Mouse (Mus musculus) thymus, adult 2 months (tissue): ENCODE results near the gene Zmiz1. TPM values are rescaled to one million over a fixed set of nuclear protein-coding genes. Genes with fewer than 3 reads are reported as not detected.

Experiments
- DNase-seq: peaks from one replicate; pipeline ENCODE4 v3.0.0; 2021
- H3K27ac ChIP-seq: fragments of 200-500 bp; 2 replicates; pipeline ENCODE4 v1.5.1; 2012; ENCODE audit warnings: low read length, control low read depth; ENCODE audit not compliant: control insufficient read depth, insufficient read depth
- H3K27me3 ChIP-seq: fragments of 200-500 bp; 2 replicates; pipeline ENCODE4 v1.6.1; 2012; ENCODE audit warnings: mild to moderate bottlenecking, low read length, moderate library complexity, mixed read lengths; ENCODE audit not compliant: control insufficient read depth, insufficient read depth
- H3K36me3 ChIP-seq: fragments of 200-500 bp; 2 replicates; pipeline ENCODE4 v1.6.1; 2012; ENCODE audit warnings: mild to moderate bottlenecking, low read length, moderate library complexity; ENCODE audit not compliant: control insufficient read depth, insufficient read depth
- H3K4me1 ChIP-seq: fragments of 200-500 bp; replicated peaks from 2 replicates; pipeline ENCODE4 v1.6.1; 2012; ENCODE audit warnings: low read length; ENCODE audit not compliant: control insufficient read depth, insufficient read depth
- H3K4me3 ChIP-seq: fragments of 200-500 bp; 2 replicates; pipeline ENCODE4 v1.5.1; 2012; ENCODE audit warnings: mild to moderate bottlenecking, low read length, control low read depth, moderate library complexity; ENCODE audit not compliant: control insufficient read depth, insufficient read depth
- CTCF ChIP-seq: fragments of 200-500 bp; IDR thresholded peaks from 2 replicates; pipeline ENCODE4 v1.5.1; 2012; ENCODE audit warnings: mild to moderate bottlenecking, control low read depth, low read length, moderate library complexity, borderline replicate concordance; ENCODE audit not compliant: control insufficient read depth, poor library complexity, insufficient read depth; ENCODE audit errors: extremely low read depth
- POLR2A ChIP-seq: fragments of 200-500 bp; IDR thresholded peaks from 2 replicates; pipeline ENCODE4 v1.6.1; 2012; ENCODE audit warnings: mild to moderate bottlenecking, low read length, control low read depth, moderate library complexity; ENCODE audit not compliant: control insufficient read depth, poor library complexity, insufficient read depth; ENCODE audit errors: extremely low read depth
- WGBS: fragments of 180-500 bp; shearing (Covaris S2); methylation state at CpG from one replicate; pipeline ENCODE4 v1.1.7; 2018; 5-methylcytosine and 5-hydroxymethylcytosine counted together
- polyA plus RNA-seq: library from polyadenylated mRNA; depleted of rRNA; stranded (reverse); fragments of >200 nt; gene quantifications from 2 replicates; pipeline ENCODE4 v1.2.3, GENCODE M21; 2012

Gene Zmiz1
- polyA plus RNA-seq, 1 experiment = 58.9 TPM

- no peak for DNase-seq
- H3K27ac ChIP-seq = no peak overlapping the region
- H3K27me3 ChIP-seq = no peaks in the 10 kb centered on the region
- TF ChIP-seq POLR2A = no peak
- TF ChIP-seq CTCF = no peak
- H3K4me1 ChIP-seq = peaks cover 70% of the 10 kb centered on the region
- H3K36me3 ChIP-seq = no peaks in the 10 kb centered on the region
- no peak overlapping the region for H3K4me3 ChIP-seq
- 86% methylated on average over 3 of the region's 3 CpGs for WGBS
These were observed 20.9 kb downstream of the Zmiz1 start for GRCm38 (mm10) chr14:25479841-25480252.

GRCm38 (mm10) chr14:25480443-25480842, 21.5 kb downstream of the Zmiz1 start:
- Histone ChIP-seq H3K4me1 (peaks cover 66% of the 10 kb centered on the region), H3K4me3 (no peak overlapping the region), H3K27me3 (no peaks in the 10 kb centered on the region), H3K27ac (no peak overlapping the region), H3K36me3 (no peaks in the 10 kb centered on the region)
- WGBS = 91% methylated on average over 4 of the region's 4 CpGs
- DNase-seq = no peak
- TF ChIP-seq CTCF = no peak
- TF ChIP-seq POLR2A = no peak

DNA sequence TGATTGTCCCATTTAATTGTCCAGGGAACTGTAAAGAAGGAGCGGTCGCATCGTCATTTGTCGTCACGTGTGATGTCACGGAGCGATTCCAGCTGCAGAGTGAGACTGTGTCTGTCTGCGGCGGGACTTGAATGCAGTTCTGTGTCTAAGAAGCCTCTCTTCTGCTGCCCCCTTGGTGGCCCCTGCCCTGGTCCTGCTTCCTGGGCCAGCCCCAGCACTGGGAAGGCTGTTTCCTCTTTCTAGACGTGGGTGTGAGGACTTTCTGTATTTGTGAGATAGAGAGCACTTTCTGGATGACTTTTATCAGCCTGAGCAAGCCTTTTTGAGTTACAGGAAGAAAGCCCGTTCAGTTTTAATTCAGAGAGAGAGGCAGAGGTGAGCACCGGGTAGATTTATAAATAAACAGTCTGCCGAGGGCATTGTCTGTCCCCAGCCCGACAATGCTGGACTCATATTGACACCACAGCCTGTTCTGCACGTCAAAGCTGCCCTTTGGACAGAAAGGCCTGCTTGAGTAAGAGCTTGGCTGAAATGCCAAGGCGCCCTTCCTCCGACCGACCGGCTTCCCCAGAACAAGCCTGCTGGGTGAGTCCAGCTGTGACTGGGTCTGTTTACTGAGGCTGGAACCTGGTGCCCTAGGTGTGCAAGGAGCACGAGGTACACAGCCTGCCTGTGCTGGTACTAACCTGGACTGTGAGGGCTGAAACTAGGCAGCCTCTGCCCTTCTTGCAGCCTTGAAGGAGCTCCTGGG, 22.1 kb downstream of the Zmiz1 start:
- no peaks in the 10 kb centered on the region for H3K27me3 ChIP-seq
- 49% methylated on average over 20 of the region's 20 CpGs for WGBS
- peaks cover 60% of the 10 kb centered on the region for H3K4me1 ChIP-seq
- TF ChIP-seq POLR2A (no peak), CTCF (no peak)
- no peak overlapping the region for H3K27ac ChIP-seq
- no peak for DNase-seq
- H3K4me3 ChIP-seq = no peak overlapping the region
- H3K36me3 ChIP-seq = no peaks in the 10 kb centered on the region

DNA sequence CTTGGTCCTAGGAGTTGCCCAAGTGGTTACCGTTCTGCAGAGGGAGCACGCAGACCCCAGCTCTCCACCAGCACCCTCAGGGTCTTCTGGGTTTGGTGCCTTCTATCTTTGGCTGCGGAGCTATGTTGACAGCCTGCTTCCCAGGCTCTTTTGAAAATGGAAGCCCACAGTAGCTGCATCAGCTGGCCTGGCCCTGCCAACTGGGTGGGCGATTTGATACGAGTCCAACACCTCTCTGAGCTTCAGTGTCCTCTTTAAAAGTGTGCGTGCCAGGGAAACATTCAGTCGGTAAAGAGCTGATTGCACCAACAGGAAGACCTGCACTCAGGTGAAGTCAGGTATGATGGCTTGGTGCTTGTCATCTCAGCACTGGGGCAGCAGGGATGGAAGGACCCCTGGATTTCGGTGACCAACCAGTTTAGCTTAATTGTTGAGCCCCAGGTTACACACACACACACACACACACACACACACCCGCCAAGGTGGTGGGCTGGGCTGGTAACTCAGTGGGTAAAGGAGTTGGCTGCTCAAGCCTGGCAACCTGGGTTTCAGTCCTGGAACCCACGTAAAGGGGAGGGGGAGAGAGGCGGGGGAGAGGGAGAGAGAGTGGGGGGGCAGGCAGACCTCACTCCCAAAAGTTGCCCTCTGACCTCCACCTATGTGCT, 22.8 kb downstream of the Zmiz1 start:
- no peak for DNase-seq
- Histone ChIP-seq H3K4me3 (no peak overlapping the region), H3K36me3 (no peaks in the 10 kb centered on the region), H3K4me1 (peaks cover 57% of the 10 kb centered on the region), H3K27me3 (no peaks in the 10 kb centered on the region), H3K27ac (no peak overlapping the region)
- TF ChIP-seq POLR2A (no peak), CTCF (no peak)
- 84% methylated on average over 11 of the region's 11 CpGs for WGBS

- Histone ChIP-seq H3K27ac (no peak overlapping the region), H3K27me3 (no peaks in the 10 kb centered on the region), H3K4me1 (peaks cover 57% of the 10 kb centered on the region), H3K4me3 (no peak overlapping the region), H3K36me3 (no peaks in the 10 kb centered on the region)
- no peak for DNase-seq
- whole genome bisulfite sequencing = 94% methylated on average over 5 of the region's 5 CpGs
- TF ChIP-seq POLR2A = no peak
- TF ChIP-seq CTCF = no peak
These were observed 23.4 kb downstream of the Zmiz1 start for GRCm38 (mm10) chr14:25482404-25482803.

- 88% methylated on average over 2 of the region's 2 CpGs for WGBS
- Histone ChIP-seq H3K36me3 (no peaks in the 10 kb centered on the region), H3K4me3 (no peak overlapping the region), H3K27ac (no peak overlapping the region), H3K27me3 (no peaks in the 10 kb centered on the region), H3K4me1 (peaks cover 57% of the 10 kb centered on the region)
- DNase-seq = no peak
- no peak for TF ChIP-seq CTCF
- TF ChIP-seq POLR2A = no peak
These were observed 24.3 kb downstream of the Zmiz1 start for GRCm38 (mm10) chr14:25483285-25483684.
